Mouse (Mus musculus) midbrain, embryonic 11.5 days (tissue): ENCODE data around the gene Hbb-bt. TPM values are rescaled to one million over a fixed set of nuclear protein-coding genes. Genes with fewer than 3 reads are reported as not detected.
"Not testable (repeated sequence)": the region's sequence is repeated elsewhere in the genome, so short reads cannot be mapped to it uniquely, and the experiment has no call there.

ENCODE experiments used
- ATAC-seq: fragments of 200-750 bp; cut with Nextera tagmentation; 2 replicates; pipeline ENCODE4 v1.8.0; 2017; ENCODE audit warnings: moderate TSS enrichment, moderate library complexity; ENCODE audit not compliant: low FRiP score
- DNase-seq: peaks from one replicate; pipeline ENCODE4 v3.0.0; 2015; ENCODE audit warnings: low spot score; ENCODE audit errors: missing footprints
- H3K27ac ChIP-seq: fragments of 300-500 bp; sonication (generic); 2 replicates; pipeline ENCODE4 v1.5.1; 2014; ENCODE audit warnings: low read depth, low read length
- H3K27me3 ChIP-seq: fragments of 300-500 bp; sonication (generic); 2 replicates; pipeline ENCODE4 v1.6.1; 2014; ENCODE audit warnings: mild to moderate bottlenecking, low read length, moderate library complexity, mixed read lengths; ENCODE audit not compliant: control insufficient read depth, insufficient read depth
- H3K36me3 ChIP-seq: fragments of 300-500 bp; sonication (generic); 2 replicates; pipeline ENCODE4 v1.6.1; 2014; ENCODE audit warnings: mild to moderate bottlenecking, low read length, moderate library complexity, mixed read lengths; ENCODE audit not compliant: control insufficient read depth, insufficient read depth
- H3K4me1 ChIP-seq: fragments of 300-500 bp; sonication (generic); 2 replicates; pipeline ENCODE4 v1.6.1; 2014; ENCODE audit warnings: low read length; ENCODE audit not compliant: control insufficient read depth, insufficient read depth
- H3K4me2 ChIP-seq: fragments of 300-500 bp; sonication (generic); 2 replicates; pipeline ENCODE4 v1.6.1; 2014; ENCODE audit warnings: mild to moderate bottlenecking, moderate library complexity
- H3K4me3 ChIP-seq: fragments of 300-500 bp; sonication (generic); 2 replicates; pipeline ENCODE4 v1.5.1; 2014; ENCODE audit warnings: low read depth, low read length
- H3K9ac ChIP-seq: fragments of 300-500 bp; sonication (generic); 2 replicates; pipeline ENCODE4 v1.6.1; 2014; ENCODE audit warnings: low read length
- H3K9me3 ChIP-seq: fragments of 300-500 bp; sonication (generic); 2 replicates; pipeline ENCODE4 v1.6.1; 2016; ENCODE audit warnings: low read length; ENCODE audit not compliant: control insufficient read depth
- WGBS: fragments of 180-500 bp; shearing (Covaris S2); extraction: QIAGEN DNeasy Blood & Tissue Kit; methylation state at CpG from one replicate; pipeline ENCODE4 v1.1.7; 2014; 5-methylcytosine and 5-hydroxymethylcytosine counted together
- polyA plus RNA-seq: library from polyadenylated mRNA; unstranded; fragments of >200 nt; fragmentation: Nextera tagmentation; extraction: Ambion mirVana; gene quantifications from 2 replicates; pipeline ENCODE4 v1.2.1, GENCODE M21; 2014

Hbb-bt gene
- polyA plus RNA-seq, 1 experiment from 2014 or later, result 767 TPM

- H3K4me2 ChIP-seq, result no peak overlapping the region
- DNase-seq, result no peak
- H3K36me3 ChIP-seq, result no peaks in the 10 kb centered on the region
- H3K9me3 ChIP-seq, result no peaks in the 10 kb centered on the region
- no peak for ATAC-seq
- no peak overlapping the region for H3K27ac ChIP-seq
- H3K4me1 ChIP-seq, result no peaks in the 10 kb centered on the region
- 84% methylated on average over 3 of the region's 3 CpGs for WGBS
- H3K27me3 ChIP-seq, result no peaks in the 10 kb centered on the region
- H3K4me3 ChIP-seq, result no peak overlapping the region
- no peak overlapping the region for H3K9ac ChIP-seq
Measured at GRCm38 (mm10) chr7:103810746-103811145, 3.0 kb downstream of the Hbb-bt start.

- ATAC-seq (no peak), DNase-seq (no peak)
- H3K9ac ChIP-seq, result no peak overlapping the region
- no peak overlapping the region for H3K27ac ChIP-seq
- no peaks in the 10 kb centered on the region for H3K9me3 ChIP-seq
- 79% methylated on average over 1 of the region's 1 CpGs for WGBS
- no peaks in the 10 kb centered on the region for H3K4me1 ChIP-seq
- H3K27me3 ChIP-seq, result no peaks in the 10 kb centered on the region
- no peak overlapping the region for H3K4me2 ChIP-seq
- H3K36me3 ChIP-seq, result no peaks in the 10 kb centered on the region
- H3K4me3 ChIP-seq, result no peak overlapping the region
Measured at GRCm38 (mm10) chr7:103810296-103810695, 3.5 kb downstream of the Hbb-bt start.

- H3K4me3 ChIP-seq, result no peak overlapping the region
- no peaks in the 10 kb centered on the region for H3K36me3 ChIP-seq
- H3K27ac ChIP-seq, result no peak overlapping the region
- H3K9ac ChIP-seq, result no peak overlapping the region
- ATAC-seq (no peak), DNase-seq (no peak)
- H3K4me2 ChIP-seq, result no peak overlapping the region
- no peaks in the 10 kb centered on the region for H3K27me3 ChIP-seq
- 73% methylated on average over 1 of the region's 1 CpGs for WGBS
- no peaks in the 10 kb centered on the region for H3K4me1 ChIP-seq
- no peaks in the 10 kb centered on the region for H3K9me3 ChIP-seq
Measured at GRCm38 (mm10) chr7:103809801-103810155, 4.0 kb downstream of the Hbb-bt start.

- H3K27ac ChIP-seq, result no peak overlapping the region
- H3K4me2 ChIP-seq, result no peak overlapping the region
- H3K4me3 ChIP-seq, result no peak overlapping the region
- ATAC-seq, result no peak
- no peaks in the 10 kb centered on the region for H3K36me3 ChIP-seq
- H3K4me1 ChIP-seq, result no peaks in the 10 kb centered on the region
- no peaks in the 10 kb centered on the region for H3K27me3 ChIP-seq
- 82% methylated on average over 5 of the region's 5 CpGs for WGBS
- no peak for DNase-seq
- H3K9ac ChIP-seq, result no peak overlapping the region
- no peaks in the 10 kb centered on the region for H3K9me3 ChIP-seq
Measured at GRCm38 (mm10) chr7:103808971-103809800, 4.6 kb downstream of the Hbb-bt start.

- not testable (repeated sequence) for H3K4me1 ChIP-seq, H3K9me3 ChIP-seq, H3K27me3 ChIP-seq, DNase-seq, H3K27ac ChIP-seq, ATAC-seq, H3K9ac ChIP-seq, H3K4me3 ChIP-seq, H3K36me3 ChIP-seq, H3K4me2 ChIP-seq
- 67% methylated on average over 2 of the region's 2 CpGs for WGBS
Measured at GRCm38 (mm10) chr7:103808120-103808519, 5.7 kb downstream of the Hbb-bt start.

GRCm38 (mm10) chr7:103806856-103807255 is 6.9 kb downstream of the Hbb-bt start:
- no peaks in the 10 kb centered on the region for H3K27me3 ChIP-seq
- H3K4me1 ChIP-seq, result no peaks in the 10 kb centered on the region
- no peaks in the 10 kb centered on the region for H3K36me3 ChIP-seq
- WGBS, result 81% methylated on average over 1 of the region's 1 CpGs
- no peak overlapping the region for H3K4me2 ChIP-seq
- ATAC-seq (peak; percentile 57; the same call in 1 of the 2 replicates), DNase-seq (peak; percentile 82)
- no peak overlapping the region for H3K4me3 ChIP-seq
- H3K9ac ChIP-seq, result no peak overlapping the region
- H3K27ac ChIP-seq, result no peak overlapping the region
- H3K9me3 ChIP-seq, result no peaks in the 10 kb centered on the region

GRCm38 (mm10) chr7:103792669-103793388 is 21.0 kb downstream of the Hbb-bt start:
- Histone ChIP-seq H3K36me3 (no peaks in the 10 kb centered on the region), H3K27ac (no peak overlapping the region), H3K9me3 (no peaks in the 10 kb centered on the region), H3K4me1 (no peaks in the 10 kb centered on the region), H3K4me3 (no peak overlapping the region), H3K4me2 (no peak overlapping the region), H3K27me3 (no peaks in the 10 kb centered on the region), H3K9ac (no peak overlapping the region)
- no peak for DNase-seq
- WGBS, result 21% methylated on average over 4 of the region's 4 CpGs
- no peak for ATAC-seq

GRCm38 (mm10) chr7:103791721-103792120 is 22.1 kb downstream of the Hbb-bt start, which contains the start of gene Olfr67:
Gene Olfr67, minus strand, starts transcription at chr7:103791821.
- WGBS, result 85% methylated on average over 3 of the region's 3 CpGs
- no peak for DNase-seq
- H3K4me3 ChIP-seq, result no peak within 1 kb of the TSS
- H3K36me3 ChIP-seq, result no peaks in the 10 kb centered on the region
- H3K27ac ChIP-seq, result no peak within 1 kb of the TSS
- no peaks in the 10 kb centered on the region for H3K9me3 ChIP-seq
- no peak within 1 kb of the TSS for H3K4me2 ChIP-seq
- no peak for ATAC-seq
- H3K27me3 ChIP-seq, result no peaks in the 10 kb centered on the region
- H3K9ac ChIP-seq, result no peak within 1 kb of the TSS
- no peaks in the 10 kb centered on the region for H3K4me1 ChIP-seq

GRCm38 (mm10) chr7:103779598-103779997 is 34.2 kb downstream of the Hbb-bt start, which contains the start of gene Olfr68:
Gene Olfr68, minus strand, starts transcription at chr7:103779698.
- DNase-seq (no peak), ATAC-seq (no peak)
- Histone ChIP-seq H3K4me3 (no peak within 1 kb of the TSS), H3K9me3 (no peaks in the 10 kb centered on the region), H3K36me3 (no peaks in the 10 kb centered on the region), H3K4me1 (no peaks in the 10 kb centered on the region), H3K4me2 (no peak within 1 kb of the TSS), H3K27ac (no peak within 1 kb of the TSS), H3K27me3 (no peaks in the 10 kb centered on the region), H3K9ac (no peak within 1 kb of the TSS)
- 80% methylated on average over 3 of the region's 3 CpGs for WGBS
